Mouse (Mus musculus) left cerebral cortex, postnatal 14 days (tissue): Measurements from ENCODE around the gene Tdrd9. TPM values are rescaled to one million over a fixed set of nuclear protein-coding genes. Genes with fewer than 3 reads are reported as not detected.

ENCODE experiments used
- microRNA-seq, 2 experiments: library from miRNA; unstranded; fragments of <30 nt; microRNA quantifications; one replicate each; pipeline ENCODE4 v1.2.0; 2022
- total RNA-seq, 2 experiments: library from RNA; stranded (reverse); gene quantifications; 2 replicates each; pipeline ENCODE4 v1.2.3; 2021

The Tdrd9 gene
- total RNA-seq, 2 experiments from 2014 or later: 0.13 to 0.55 TPM

Small RNAs within 50 kb of the gene (microRNA-seq; reads per million reads assigned to microRNA genes)
- gene Mir3073a: 0 reads per million in 2 experiments
- 0 reads per million in 2 experiments for gene Mir3073b

Other genes with a start within 250 kb of the Tdrd9 start
- 100 to 1,000 TPM; 856 to 890 TPM for gene Klc1, start 212.7 kb upstream of the Tdrd9 start, total RNA-seq
- 1 to 10 TPM; 3.7 to 4.7 TPM for gene Xrcc3, start 157.7 kb upstream of the Tdrd9 start, total RNA-seq
- 10 to 100 TPM; 19.8 TPM for gene Zfyve21, start 157.4 kb upstream of the Tdrd9 start, total RNA-seq
- 10 to 100 TPM; 61.2 to 64.4 TPM for gene Ppp1r13b, start 63.4 kb upstream of the Tdrd9 start, total RNA-seq
- 100 to 1,000 TPM; 411 to 446 TPM for gene Atp5mpl, start 4.6 kb upstream of the Tdrd9 start, total RNA-seq
- not detected for gene Rd3l, start 9.8 kb downstream of the Tdrd9 start, total RNA-seq
- gene Aspg, start 135.1 kb downstream of the Tdrd9 start, total RNA-seq: 1 to 10 TPM; 1.9 to 4.7 TPM
- 1 to 10 TPM; 5.8 to 8.1 TPM for gene Kif26a, start 174.6 kb downstream of the Tdrd9 start, total RNA-seq